Mouse (Mus musculus): ENCODE data around the gene Zfyve28. TPM values are rescaled to one million over a fixed set of nuclear protein-coding genes. Genes with fewer than 3 reads are reported as not detected.

Gene Zfyve28
- polyA plus RNA-seq, 1 experiment, result 4.5 TPM

- Histone ChIP-seq H3K4me3 (replicated peaks; ENCODE audit: extremely low read depth, low read depth, low read length) (no peak overlapping the region), H3K4me1 (ENCODE audit: control insufficient read depth, insufficient read depth, low read length) (no peaks in the 10 kb centered on the region)
- 67% methylated on average over 2 of the region's 2 CpGs for WGBS
- no peak for DNase-seq
- TF ChIP-seq POLR2A (IDR thresholded peaks at IDR 0.05; ENCODE audit: borderline replicate concordance, extremely low read depth, low read depth, low read length) (no peak), CTCF (IDR thresholded peaks at IDR 0.05; ENCODE audit: insufficient read depth, low read length) (no peak)
Measured at GRCm38 (mm10) chr5:34289286-34289685, 1.0 kb upstream of the Zfyve28 start.

- peak overlapping the region; percentile 23 for H3K4me3 ChIP-seq (replicated peaks; ENCODE audit: extremely low read depth, low read depth, low read length)
- no peaks in the 10 kb centered on the region for H3K4me1 ChIP-seq (ENCODE audit: control insufficient read depth, insufficient read depth, low read length)
- no peak for TF ChIP-seq CTCF (IDR thresholded peaks at IDR 0.05; ENCODE audit: insufficient read depth, low read length)
- TF ChIP-seq POLR2A (IDR thresholded peaks at IDR 0.05; ENCODE audit: borderline replicate concordance, extremely low read depth, low read depth, low read length), result no peak
- no peak for DNase-seq
- under 1% methylated on average over 18 of the region's 18 CpGs for WGBS
Measured at GRCm38 (mm10) chr5:34287838-34288145, 457 bp downstream of the Zfyve28 start.

- TF ChIP-seq POLR2A (IDR thresholded peaks at IDR 0.05; ENCODE audit: borderline replicate concordance, extremely low read depth, low read depth, low read length) (no peak), CTCF (IDR thresholded peaks at IDR 0.05; ENCODE audit: insufficient read depth, low read length) (no peak)
- Histone ChIP-seq H3K4me3 (replicated peaks; ENCODE audit: extremely low read depth, low read depth, low read length) (peak overlapping the region; percentile 23), H3K4me1 (ENCODE audit: control insufficient read depth, insufficient read depth, low read length) (no peaks in the 10 kb centered on the region)
- DNase-seq, result no peak
- 2% methylated on average over 54 of the region's 54 CpGs for WGBS
Measured at GRCm38 (mm10) chr5:34287001-34287837, 1.0 kb downstream of the Zfyve28 start.

GRCm38 (mm10) chr5:34286516-34286915 lies 1.7 kb downstream of the Zfyve28 start:
- no peak for DNase-seq
- H3K4me1 ChIP-seq (ENCODE audit: control insufficient read depth, insufficient read depth, low read length), result no peaks in the 10 kb centered on the region
- WGBS, result 6% methylated on average over 11 of the region's 11 CpGs
- no peak overlapping the region for H3K4me3 ChIP-seq (replicated peaks; ENCODE audit: extremely low read depth, low read depth, low read length)
- TF ChIP-seq POLR2A (IDR thresholded peaks at IDR 0.05; ENCODE audit: borderline replicate concordance, extremely low read depth, low read depth, low read length) (no peak), CTCF (IDR thresholded peaks at IDR 0.05; ENCODE audit: insufficient read depth, low read length) (no peak)

- no peak for DNase-seq
- no peak overlapping the region for H3K4me3 ChIP-seq (replicated peaks; ENCODE audit: extremely low read depth, low read depth, low read length)
- WGBS, result 75% methylated on average over 2 of the region's 2 CpGs
- no peaks in the 10 kb centered on the region for H3K4me1 ChIP-seq (ENCODE audit: control insufficient read depth, insufficient read depth, low read length)
- TF ChIP-seq POLR2A (IDR thresholded peaks at IDR 0.05; ENCODE audit: borderline replicate concordance, extremely low read depth, low read depth, low read length), result no peak
- TF ChIP-seq CTCF (IDR thresholded peaks at IDR 0.05; ENCODE audit: insufficient read depth, low read length), result no peak
Measured at GRCm38 (mm10) chr5:34285285-34285684, 3.0 kb downstream of the Zfyve28 start.

GRCm38 (mm10) chr5:34284156-34284750 lies 4.0 kb downstream of the Zfyve28 start:
- DNase-seq, result no peak
- no peak overlapping the region for H3K4me3 ChIP-seq (replicated peaks; ENCODE audit: extremely low read depth, low read depth, low read length)
- H3K4me1 ChIP-seq (ENCODE audit: control insufficient read depth, insufficient read depth, low read length), result no peaks in the 10 kb centered on the region
- no peak for TF ChIP-seq CTCF (IDR thresholded peaks at IDR 0.05; ENCODE audit: insufficient read depth, low read length)
- TF ChIP-seq POLR2A (IDR thresholded peaks at IDR 0.05; ENCODE audit: borderline replicate concordance, extremely low read depth, low read depth, low read length), result no peak
- WGBS, result 41% methylated on average over 3 of the region's 3 CpGs

GRCm38 (mm10) chr5:34283355-34283754 lies 4.9 kb downstream of the Zfyve28 start:
- 87% methylated on average over 5 of the region's 5 CpGs for WGBS
- H3K4me1 ChIP-seq (ENCODE audit: control insufficient read depth, insufficient read depth, low read length), result no peaks in the 10 kb centered on the region
- no peak for DNase-seq

GRCm38 (mm10) chr5:34280976-34281375 lies 7.3 kb downstream of the Zfyve28 start:
- WGBS, result 49% methylated on average over 7 of the region's 7 CpGs
- no peak for DNase-seq
- no peaks in the 10 kb centered on the region for H3K4me1 ChIP-seq (ENCODE audit: control insufficient read depth, insufficient read depth, low read length)
- TF ChIP-seq CTCF (IDR thresholded peaks at IDR 0.05; ENCODE audit: insufficient read depth, low read length) (no peak), POLR2A (IDR thresholded peaks at IDR 0.05; ENCODE audit: borderline replicate concordance, extremely low read depth, low read depth, low read length) (no peak)
- H3K4me3 ChIP-seq (replicated peaks; ENCODE audit: extremely low read depth, low read depth, low read length), result no peak overlapping the region

More at GRCm38 (mm10) chr5:34283355-34283754, 4.9 kb downstream of the Zfyve28 start:
- H3K4me3 ChIP-seq (replicated peaks; ENCODE audit: extremely low read depth, low read depth, low read length), result no peak overlapping the region
- no peak for TF ChIP-seq POLR2A (IDR thresholded peaks at IDR 0.05; ENCODE audit: borderline replicate concordance, extremely low read depth, low read depth, low read length)
- TF ChIP-seq CTCF (IDR thresholded peaks at IDR 0.05; ENCODE audit: insufficient read depth, low read length), result no peak

- DNase-seq, result no peak
- no peak for TF ChIP-seq CTCF (IDR thresholded peaks at IDR 0.05; ENCODE audit: insufficient read depth, low read length)
- TF ChIP-seq POLR2A (IDR thresholded peaks at IDR 0.05; ENCODE audit: borderline replicate concordance, extremely low read depth, low read depth, low read length), result no peak
- Histone ChIP-seq H3K4me3 (replicated peaks; ENCODE audit: extremely low read depth, low read depth, low read length) (no peak overlapping the region), H3K4me1 (ENCODE audit: control insufficient read depth, insufficient read depth, low read length) (no peaks in the 10 kb centered on the region)
- whole genome bisulfite sequencing, result 84% methylated on average over 9 of the region's 9 CpGs
Measured at GRCm38 (mm10) chr5:34279214-34279613, 9.0 kb downstream of the Zfyve28 start.

- 59% methylated on average over 4 of the region's 4 CpGs for WGBS
- DNase-seq, result no peak
- Histone ChIP-seq H3K4me1 (ENCODE audit: control insufficient read depth, insufficient read depth, low read length) (no peaks in the 10 kb centered on the region), H3K4me3 (replicated peaks; ENCODE audit: extremely low read depth, low read depth, low read length) (no peak overlapping the region)
- no peak for TF ChIP-seq POLR2A (IDR thresholded peaks at IDR 0.05; ENCODE audit: borderline replicate concordance, extremely low read depth, low read depth, low read length)
- TF ChIP-seq CTCF (IDR thresholded peaks at IDR 0.05; ENCODE audit: insufficient read depth, low read length), result no peak
Measured at GRCm38 (mm10) chr5:34278058-34278457, 10.2 kb downstream of the Zfyve28 start.

Data from lung, adult 2 months (tissue).